Mouse (Mus musculus): ENCODE measurements around the gene Acer1. TPM values are rescaled to one million over a fixed set of nuclear protein-coding genes. Genes with fewer than 3 reads are reported as not detected.

The Acer1 gene
- polyA plus RNA-seq, 1 experiment from 2014 or later: 0.65 TPM

DNA sequence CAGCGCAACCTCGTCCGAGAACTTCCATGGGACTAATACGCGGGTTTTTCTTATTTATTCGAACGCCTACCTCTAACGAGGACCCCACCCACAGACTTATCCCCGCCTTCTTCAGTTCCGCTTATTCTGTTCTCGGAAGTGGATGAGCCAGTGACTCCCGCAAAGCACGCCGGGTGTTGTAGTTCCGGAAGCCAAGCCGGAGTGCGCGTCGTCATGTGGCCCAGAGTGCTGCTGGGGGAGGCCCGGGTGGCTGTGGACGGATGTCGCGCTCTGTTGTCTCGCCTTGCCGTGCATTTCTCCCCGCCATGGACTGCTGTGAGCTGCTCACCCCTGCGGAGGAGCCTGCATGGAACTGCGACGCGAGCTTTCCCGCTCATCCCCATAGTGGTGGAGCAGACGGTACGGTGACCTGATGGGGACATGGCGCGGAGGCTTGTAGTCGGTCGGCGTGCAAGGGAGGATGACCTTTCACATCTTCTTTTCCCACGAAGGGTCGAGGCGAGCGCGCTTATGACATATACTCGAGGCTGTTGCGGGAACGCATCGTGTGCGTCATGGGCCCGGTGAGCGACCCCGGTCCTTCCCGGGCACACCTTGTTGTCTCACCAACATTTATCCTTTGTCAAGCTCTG lies 8.3 kb upstream of the Acer1 start, which contains the start of gene Clpp:
Gene Clpp, plus strand, starts transcription at position 191 of the 632 bp plus-strand sequence.
- under 1% methylated on average over 52 of the region's 52 CpGs for WGBS
- no peaks in the 10 kb centered on the region for H3K27me3 ChIP-seq (replicated peaks; ENCODE audit: control insufficient read depth, insufficient read depth, low read length)
- peaks cover 30% of the 10 kb centered on the region for H3K36me3 ChIP-seq (ENCODE audit: control insufficient read depth, insufficient read depth)
- peak within 1 kb of the TSS; percentile 73 for H3K9ac ChIP-seq (ENCODE audit: low read depth, low read length)
- peak within 1 kb of the TSS; percentile 86 for H3K4me3 ChIP-seq (ENCODE audit: low read depth, low read length)
- no peaks in the 10 kb centered on the region for H3K4me1 ChIP-seq (replicated peaks; ENCODE audit: control insufficient read depth, insufficient read depth, low read length)
- H3K4me2 ChIP-seq (replicated peaks; ENCODE audit: low read depth): peak within 1 kb of the TSS; percentile 86
- no peaks in the 10 kb centered on the region for H3K9me3 ChIP-seq (ENCODE audit: control insufficient read depth)
- ATAC-seq: peak; percentile 97
- H3K27ac ChIP-seq (ENCODE audit: low read depth, low read length): peak within 1 kb of the TSS; percentile 35; the same call in 1 of the 2 replicates
- TF ChIP-seq CTCF (IDR thresholded peaks at IDR 0.05; ENCODE audit: low read depth): no peak

DNA sequence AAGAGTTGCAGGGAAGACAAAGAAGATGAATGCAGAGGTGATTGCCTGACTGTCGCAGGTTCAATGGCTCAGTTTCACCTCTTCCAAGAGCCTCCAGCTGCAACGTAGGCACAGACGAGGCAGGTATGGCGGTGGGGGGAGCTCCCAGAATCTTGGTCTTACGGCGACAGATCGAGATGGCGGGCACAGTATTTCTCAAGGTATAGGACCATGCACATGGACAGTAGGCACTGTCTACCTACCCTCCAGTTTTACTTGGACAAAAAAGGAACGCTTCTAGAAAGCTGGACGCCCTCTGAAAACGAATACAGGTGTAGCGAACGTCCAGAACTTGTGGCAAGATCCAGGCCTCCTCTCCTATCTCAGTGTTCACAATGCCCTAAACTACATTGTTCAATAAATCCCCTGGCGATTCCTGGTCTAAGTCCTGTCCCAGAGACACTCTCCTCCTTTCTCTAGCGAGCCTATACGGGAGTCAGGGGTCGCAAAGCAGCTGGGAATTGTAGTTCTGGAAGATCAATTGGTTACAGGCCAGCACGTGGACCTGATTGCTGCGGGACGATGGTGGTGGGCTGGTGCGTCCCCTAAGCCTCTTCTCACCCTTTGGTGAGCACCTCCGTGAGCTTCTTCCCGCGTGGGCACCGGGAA lies 7.7 kb upstream of the Acer1 start:
- ATAC-seq: peak; percentile 91
- Histone ChIP-seq H3K4me3 (ENCODE audit: low read depth, low read length) (peak overlapping the region; percentile 86), H3K36me3 (ENCODE audit: control insufficient read depth, insufficient read depth) (peaks cover 26% of the 10 kb centered on the region), H3K4me1 (replicated peaks; ENCODE audit: control insufficient read depth, insufficient read depth, low read length) (no peaks in the 10 kb centered on the region), H3K9me3 (ENCODE audit: control insufficient read depth) (no peaks in the 10 kb centered on the region), H3K9ac (ENCODE audit: low read depth, low read length) (peak overlapping the region; percentile 45), H3K27me3 (replicated peaks; ENCODE audit: control insufficient read depth, insufficient read depth, low read length) (no peaks in the 10 kb centered on the region), H3K27ac (ENCODE audit: low read depth, low read length) (peak overlapping the region; percentile 35; the same call in 1 of the 2 replicates), H3K4me2 (replicated peaks; ENCODE audit: low read depth) (peak overlapping the region; percentile 86)
- 3% methylated on average over 25 of the region's 25 CpGs for WGBS
- no peak for TF ChIP-seq CTCF (IDR thresholded peaks at IDR 0.05; ENCODE audit: low read depth)

GRCm38 (mm10) chr17:56988921-56989430 lies 7.0 kb upstream of the Acer1 start:
- peak overlapping the region; percentile 86 for H3K4me2 ChIP-seq (replicated peaks; ENCODE audit: low read depth)
- peak; percentile 38; the same call in 1 of the 2 replicates for TF ChIP-seq CTCF (IDR thresholded peaks at IDR 0.05; ENCODE audit: low read depth)
- ATAC-seq: no peak
- no peak overlapping the region for H3K27ac ChIP-seq (ENCODE audit: low read depth, low read length)
- H3K36me3 ChIP-seq (ENCODE audit: control insufficient read depth, insufficient read depth): peaks cover 20% of the 10 kb centered on the region
- H3K4me1 ChIP-seq (replicated peaks; ENCODE audit: control insufficient read depth, insufficient read depth, low read length): no peaks in the 10 kb centered on the region
- H3K4me3 ChIP-seq (ENCODE audit: low read depth, low read length): peak overlapping the region; percentile 86
- H3K27me3 ChIP-seq (replicated peaks; ENCODE audit: control insufficient read depth, insufficient read depth, low read length): no peaks in the 10 kb centered on the region
- no peaks in the 10 kb centered on the region for H3K9me3 ChIP-seq (ENCODE audit: control insufficient read depth)
- H3K9ac ChIP-seq (ENCODE audit: low read depth, low read length): no peak overlapping the region
- 70% methylated on average over 7 of the region's 7 CpGs for WGBS

DNA sequence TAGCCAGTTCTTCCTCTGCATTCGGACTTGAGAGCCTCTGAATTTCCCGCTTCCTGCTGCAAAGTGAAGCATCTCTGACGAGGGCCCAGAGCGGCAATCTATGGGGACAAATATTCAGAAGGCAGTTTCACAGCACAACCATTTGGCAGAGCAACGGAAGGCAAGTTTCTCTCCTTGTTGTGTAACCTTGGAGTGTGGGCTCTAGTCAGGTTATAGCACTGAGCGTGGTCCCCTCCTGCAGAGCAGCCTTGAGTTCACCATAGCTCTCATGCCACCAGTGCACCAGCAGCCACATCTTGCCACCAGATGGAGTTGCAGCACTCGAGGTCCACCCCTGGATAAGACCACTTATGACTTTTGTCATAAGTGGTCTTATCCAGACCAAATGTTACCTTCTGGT lies 6.5 kb upstream of the Acer1 start:
- no peak overlapping the region for H3K27ac ChIP-seq (ENCODE audit: low read depth, low read length)
- ATAC-seq: no peak
- peak; percentile 41 for TF ChIP-seq CTCF (IDR thresholded peaks at IDR 0.05; ENCODE audit: low read depth)

DNA sequence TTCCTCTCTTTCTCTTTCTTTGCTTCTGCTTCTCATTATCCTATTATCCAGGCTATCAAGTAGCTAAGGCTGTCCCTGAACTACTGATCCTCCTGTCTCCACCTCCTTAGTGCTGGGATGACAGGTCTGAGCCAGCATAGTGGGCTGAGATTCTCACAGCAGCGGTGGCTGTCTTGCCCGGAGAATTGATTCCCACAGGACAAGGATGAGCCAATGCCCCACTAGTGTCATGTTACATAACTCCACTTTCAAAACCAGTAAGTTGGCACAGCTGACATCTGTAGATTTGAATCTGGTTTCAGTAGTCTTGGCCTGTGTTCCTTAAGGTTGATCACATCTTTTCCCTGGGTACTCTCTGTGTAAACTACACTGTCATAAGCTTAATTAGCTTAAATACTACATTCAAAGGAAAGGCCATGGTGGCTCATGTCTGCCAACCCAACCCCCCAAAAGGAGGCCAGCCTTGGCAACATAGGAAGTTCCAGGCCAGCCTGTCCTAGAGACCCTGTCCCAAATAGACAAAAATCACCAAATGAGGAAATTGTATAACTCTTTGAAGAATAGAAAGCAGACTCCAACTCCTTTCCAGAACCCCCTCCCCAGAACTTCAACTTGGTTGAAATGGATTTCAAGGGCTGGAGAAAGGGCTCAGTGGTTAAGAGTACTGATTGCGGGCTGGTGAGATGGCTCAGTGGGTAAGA lies 4.3 kb upstream of the Acer1 start:
- H3K4me2 ChIP-seq (replicated peaks; ENCODE audit: low read depth): no peak overlapping the region
- no peaks in the 10 kb centered on the region for H3K36me3 ChIP-seq (ENCODE audit: control insufficient read depth, insufficient read depth)
- no peaks in the 10 kb centered on the region for H3K4me1 ChIP-seq (replicated peaks; ENCODE audit: control insufficient read depth, insufficient read depth, low read length)
- no peak overlapping the region for H3K27ac ChIP-seq (ENCODE audit: low read depth, low read length)
- no peaks in the 10 kb centered on the region for H3K9me3 ChIP-seq (ENCODE audit: control insufficient read depth)
- 81% methylated on average over 3 of the region's 3 CpGs for WGBS
- no peak for TF ChIP-seq CTCF (IDR thresholded peaks at IDR 0.05; ENCODE audit: low read depth)
- no peak for ATAC-seq
- H3K9ac ChIP-seq (ENCODE audit: low read depth, low read length): no peak overlapping the region
- no peak overlapping the region for H3K4me3 ChIP-seq (ENCODE audit: low read depth, low read length)
- H3K27me3 ChIP-seq (replicated peaks; ENCODE audit: control insufficient read depth, insufficient read depth, low read length): no peaks in the 10 kb centered on the region

More for the DNA sequence above, 6.5 kb upstream of the Acer1 start:
- H3K4me1 ChIP-seq (replicated peaks; ENCODE audit: control insufficient read depth, insufficient read depth, low read length): no peaks in the 10 kb centered on the region
- WGBS: 88% methylated on average over 7 of the region's 7 CpGs
- H3K36me3 ChIP-seq (ENCODE audit: control insufficient read depth, insufficient read depth): peaks cover 14% of the 10 kb centered on the region
- H3K9me3 ChIP-seq (ENCODE audit: control insufficient read depth): no peaks in the 10 kb centered on the region
- no peak overlapping the region for H3K4me2 ChIP-seq (replicated peaks; ENCODE audit: low read depth)
- no peaks in the 10 kb centered on the region for H3K27me3 ChIP-seq (replicated peaks; ENCODE audit: control insufficient read depth, insufficient read depth, low read length)
- no peak overlapping the region for H3K4me3 ChIP-seq (ENCODE audit: low read depth, low read length)
- no peak overlapping the region for H3K9ac ChIP-seq (ENCODE audit: low read depth, low read length)

- no peak overlapping the region for H3K9ac ChIP-seq (ENCODE audit: low read depth, low read length)
- no peak overlapping the region for H3K4me3 ChIP-seq (ENCODE audit: low read depth, low read length)
- H3K4me1 ChIP-seq (replicated peaks; ENCODE audit: control insufficient read depth, insufficient read depth, low read length): no peaks in the 10 kb centered on the region
- no peak overlapping the region for H3K27ac ChIP-seq (ENCODE audit: low read depth, low read length)
- H3K4me2 ChIP-seq (replicated peaks; ENCODE audit: low read depth): no peak overlapping the region
- TF ChIP-seq CTCF (IDR thresholded peaks at IDR 0.05; ENCODE audit: low read depth): no peak
- no peaks in the 10 kb centered on the region for H3K27me3 ChIP-seq (replicated peaks; ENCODE audit: control insufficient read depth, insufficient read depth, low read length)
- H3K36me3 ChIP-seq (ENCODE audit: control insufficient read depth, insufficient read depth): no peaks in the 10 kb centered on the region
- no peaks in the 10 kb centered on the region for H3K9me3 ChIP-seq (ENCODE audit: control insufficient read depth)
- 59% methylated on average over 3 of the region's 3 CpGs for WGBS
- no peak for ATAC-seq
Measured at GRCm38 (mm10) chr17:56985656-56986055, 3.7 kb upstream of the Acer1 start.

Data from intestine, postnatal 0 days (tissue).